Mouse (Mus musculus): ENCODE results near the gene Sept3.

Gene Sept3

DNA sequence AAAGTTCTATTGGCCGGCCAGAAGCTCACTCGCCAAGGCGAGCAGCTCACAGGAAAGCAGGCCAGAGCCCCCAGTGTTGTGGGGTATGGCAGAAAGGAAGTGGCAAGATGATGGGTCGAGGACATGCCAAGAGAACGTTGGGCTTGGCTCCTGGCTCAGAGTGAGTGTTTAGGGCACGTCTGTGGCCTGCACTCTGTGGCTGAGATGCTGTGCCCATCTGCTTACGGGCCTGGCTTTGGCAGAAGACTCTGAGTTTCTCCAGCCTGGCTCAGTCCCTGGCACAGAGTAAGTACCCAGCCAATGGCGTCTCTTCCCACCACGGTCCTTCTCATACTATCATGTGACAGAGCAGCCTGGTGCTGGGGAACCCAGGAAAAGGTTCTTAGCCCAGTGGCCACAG is 5.9 kb upstream of the Sept3 start:
- intact Hi-C loops (cut with DNase I): no loop called here

- intact Hi-C loops (cut with DNase I): no loop called here
Measured at GRCm38 (mm10) chr15:82271201-82271600, 3.5 kb upstream of the Sept3 start.

DNA sequence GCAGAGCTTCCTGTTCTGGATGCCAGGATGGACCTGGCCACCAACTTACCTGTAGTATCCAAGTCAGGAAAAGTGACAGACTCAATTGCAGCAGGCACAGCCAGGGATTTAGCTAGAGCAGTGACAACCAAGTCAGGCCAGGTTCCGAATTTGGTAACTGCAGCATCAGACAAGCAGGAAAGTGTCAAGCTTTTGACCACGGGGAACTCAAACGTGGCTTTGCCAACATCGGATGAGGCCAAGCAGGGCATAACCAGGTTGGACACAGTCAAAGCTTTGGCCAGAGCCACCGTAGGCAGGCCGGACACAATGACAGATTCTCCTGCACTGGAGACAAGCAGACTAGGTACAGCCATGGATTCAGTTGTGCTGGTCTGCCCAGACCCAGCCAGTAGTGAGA is 2.4 kb upstream of the Sept3 start:
- intact Hi-C loops (cut with DNase I): no loop called here

DNA sequence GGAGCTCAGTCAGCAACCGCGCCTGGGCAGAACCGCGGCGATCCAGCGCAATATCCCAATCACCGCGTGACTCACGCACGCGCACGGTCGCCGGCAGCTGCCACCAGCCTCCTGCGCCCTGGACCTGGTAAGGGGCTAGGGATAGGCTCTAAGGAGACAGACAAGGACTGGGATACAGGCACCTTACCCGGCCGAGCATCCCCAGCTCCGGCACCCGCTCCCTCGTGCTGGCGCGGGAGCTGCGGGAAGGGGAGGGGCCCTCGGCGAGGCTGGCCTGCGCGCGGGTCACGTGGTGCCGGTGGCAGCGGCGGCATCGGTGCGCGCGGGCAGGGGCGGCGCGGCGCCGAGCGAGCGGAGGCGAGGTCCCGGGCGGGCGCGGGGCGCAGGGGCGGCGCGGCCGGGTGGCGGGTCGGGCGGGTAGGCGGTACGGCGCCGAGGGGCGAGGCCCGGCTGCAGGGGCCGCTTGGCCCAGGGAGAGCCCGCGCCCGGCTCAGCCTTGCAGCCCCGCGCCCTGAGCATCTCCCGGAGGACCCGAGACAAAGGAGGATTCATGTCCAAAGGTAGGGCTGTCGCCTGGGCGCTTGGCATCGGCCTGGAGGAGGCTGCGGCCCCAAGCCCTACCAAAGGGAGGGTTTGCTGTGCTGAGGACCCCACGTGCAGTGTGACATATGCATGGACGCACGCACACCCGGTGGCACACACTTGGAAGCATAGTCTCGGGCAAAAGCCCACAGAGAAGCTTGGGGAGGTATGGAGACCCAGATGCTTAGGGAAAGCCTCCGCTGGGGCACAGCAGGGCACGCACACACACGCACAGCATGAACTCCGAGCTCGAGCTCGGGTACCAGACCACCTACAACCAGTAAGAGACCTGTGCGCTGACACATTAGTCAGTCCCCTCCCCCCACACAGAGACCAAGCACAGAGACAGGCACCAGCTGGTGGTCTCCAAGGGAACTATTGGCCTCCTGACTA is 521 bp downstream of the Sept3 start:
- intact Hi-C loops (cut with DNase I): no loop called here

DNA sequence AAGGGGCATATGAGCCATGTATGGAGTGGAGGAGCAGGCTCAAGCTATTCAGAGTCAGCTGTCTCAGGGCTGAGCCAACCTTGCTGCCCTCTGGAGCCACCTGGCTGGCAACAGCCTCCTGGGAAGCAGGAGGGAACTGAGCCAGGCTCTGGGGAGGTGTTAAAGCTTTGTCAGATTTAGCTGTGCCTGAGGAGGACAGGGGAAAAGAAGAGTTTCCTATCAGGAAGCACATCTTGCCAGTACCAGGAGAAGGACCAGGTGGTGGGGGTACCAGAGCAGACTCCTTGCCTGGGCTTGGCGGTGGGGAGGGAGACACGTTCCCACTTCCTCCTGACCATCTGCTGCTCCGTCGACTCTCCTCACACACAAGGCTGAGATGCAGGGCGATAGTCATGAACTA is 2.9 kb downstream of the Sept3 start:
- intact Hi-C loops (cut with DNase I): no loop called here

- intact Hi-C loops (cut with DNase I): no loop called here
Measured at GRCm38 (mm10) chr15:82280638-82281037, 5.9 kb downstream of the Sept3 start.

- intact Hi-C loops (cut with DNase I): no loop called here
Measured at GRCm38 (mm10) chr15:82286157-82286556, 11.5 kb downstream of the Sept3 start.

- intact Hi-C loops (cut with DNase I): no loop called here
Measured at GRCm38 (mm10) chr15:82290252-82290651, 15.6 kb downstream of the Sept3 start.

DNA sequence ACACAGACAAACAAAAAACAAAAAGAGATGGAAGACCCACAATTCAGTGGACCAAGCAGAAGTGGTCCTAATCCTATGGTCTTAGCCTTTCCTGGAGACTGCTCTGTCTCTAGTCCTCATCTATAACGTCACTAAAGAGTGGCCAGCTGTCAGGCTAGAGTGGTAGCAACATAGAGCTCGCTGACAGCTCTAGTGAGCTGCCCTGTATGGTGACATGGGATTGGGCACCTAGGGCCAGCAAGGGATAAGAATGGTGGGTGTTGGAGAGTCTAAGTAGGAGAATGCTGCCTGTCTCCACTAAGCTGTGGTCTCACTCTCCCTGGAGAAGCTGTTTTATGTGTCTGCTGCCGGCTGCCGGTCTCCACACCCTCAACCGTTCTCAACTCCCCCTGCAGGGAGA is 18.2 kb downstream of the Sept3 start:
- intact Hi-C loops (cut with DNase I): no loop called here

GRCm38 (mm10) chr15:82293271-82293711 is 18.6 kb downstream of the Sept3 start:
- intact Hi-C loops (cut with DNase I): no loop called here

DNA sequence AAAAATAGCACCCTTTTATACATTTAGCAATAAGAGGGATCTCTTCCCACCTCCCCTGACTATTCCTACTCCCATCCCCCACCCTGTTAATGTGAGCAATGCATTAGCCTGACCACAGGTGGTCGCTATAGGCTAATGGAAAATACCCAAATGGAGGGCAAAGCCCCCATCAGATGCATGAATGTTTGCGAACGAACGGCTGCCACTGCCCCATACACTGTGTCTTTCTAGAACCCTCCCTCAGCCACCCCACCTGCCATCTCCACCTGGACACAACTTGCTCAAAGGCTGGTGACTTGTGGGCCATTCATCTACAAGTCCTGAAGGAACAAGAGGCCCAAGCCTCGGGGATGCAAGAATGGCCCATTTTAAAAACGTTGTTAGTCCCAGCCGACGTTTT is 19.4 kb downstream of the Sept3 start:
- intact Hi-C loops (cut with DNase I): no loop called here

- intact Hi-C loops (cut with DNase I): no loop called here
Measured at GRCm38 (mm10) chr15:82298764-82299561, 24.3 kb downstream of the Sept3 start, which contains the start of gene Wbp2nl. Wbp2nl (plus strand) TSS chr15:82298954.

DNA sequence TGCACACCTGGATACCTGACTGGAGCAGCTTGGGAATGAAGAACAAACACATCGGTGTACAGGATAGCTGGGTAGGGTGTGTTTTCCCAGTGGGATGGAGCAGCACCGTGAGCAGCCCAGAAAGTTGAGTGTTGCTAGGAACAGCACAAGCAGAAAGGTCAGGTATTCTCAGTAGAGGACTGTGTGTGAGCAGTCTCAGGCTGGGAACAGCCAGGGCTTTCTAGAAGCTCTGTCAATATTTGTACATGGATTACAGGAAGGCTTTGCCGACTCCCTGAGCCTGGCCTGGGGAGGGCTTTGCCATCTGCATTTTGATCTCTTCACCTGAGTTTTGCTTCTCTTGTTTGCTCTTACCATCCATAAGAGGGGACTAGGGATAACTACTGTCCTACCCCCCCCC is 32.4 kb downstream of the Sept3 start:
- intact Hi-C loops (cut with DNase I): no loop called here

- intact Hi-C loops (cut with DNase I): no loop called here
Measured at GRCm38 (mm10) chr15:82308416-82308815, 33.7 kb downstream of the Sept3 start.

GRCm38 (mm10) chr15:82317839-82318238 is 43.1 kb downstream of the Sept3 start:
- intact Hi-C loops (cut with DNase I): loop anchor here (10.0 kb wide), 1 partner anchor 247 kb away; no protein-coding TSS in a partner anchor

GRCm38 (mm10) chr15:82319613-82320012 is 44.9 kb downstream of the Sept3 start:
- intact Hi-C loops (cut with DNase I): loop anchor here (10.0 kb wide), 1 partner anchor 245 kb away; no protein-coding TSS in a partner anchor

DNA sequence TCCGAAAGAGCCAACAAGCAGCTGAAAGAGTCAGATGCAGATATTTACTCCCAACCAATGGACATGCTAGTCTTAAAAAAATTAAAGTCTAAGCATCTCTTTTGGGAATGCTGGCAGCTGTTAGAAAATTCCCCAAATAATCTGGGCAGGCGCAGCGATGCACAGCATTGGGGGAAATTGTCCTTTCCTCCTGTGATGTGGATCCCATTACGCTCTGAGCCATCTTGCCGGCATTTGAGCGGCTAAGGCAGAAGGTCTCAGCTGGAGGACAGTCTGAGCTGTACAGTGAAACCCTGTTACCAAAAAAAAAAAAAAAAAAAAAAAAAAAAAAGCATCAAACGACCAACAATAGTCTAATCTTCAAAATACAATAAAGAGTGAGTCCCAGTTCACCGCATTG is 47.5 kb downstream of the Sept3 start:
- intact Hi-C loops (cut with DNase I): no loop called here

DNA sequence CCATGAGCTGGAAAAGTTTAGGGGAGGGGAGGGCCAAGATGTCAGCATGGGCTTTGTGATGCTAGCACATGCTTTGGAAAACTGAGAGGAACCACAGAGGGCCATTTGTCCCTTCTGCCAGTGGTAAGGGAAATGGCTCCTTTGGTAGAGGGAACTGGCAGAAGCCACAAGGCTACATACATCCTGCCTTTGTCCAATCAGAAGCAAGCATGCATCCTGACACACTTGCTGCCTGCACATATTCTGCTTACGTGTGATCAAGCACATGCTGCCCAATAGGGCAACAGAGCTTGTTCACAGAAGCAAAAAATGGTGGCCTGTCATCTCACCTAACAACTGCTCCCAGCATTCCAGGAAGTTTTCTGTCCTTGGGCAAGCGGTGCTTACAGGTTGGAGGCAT is 50.7 kb downstream of the Sept3 start:
- intact Hi-C loops (cut with DNase I): no loop called here

DNA sequence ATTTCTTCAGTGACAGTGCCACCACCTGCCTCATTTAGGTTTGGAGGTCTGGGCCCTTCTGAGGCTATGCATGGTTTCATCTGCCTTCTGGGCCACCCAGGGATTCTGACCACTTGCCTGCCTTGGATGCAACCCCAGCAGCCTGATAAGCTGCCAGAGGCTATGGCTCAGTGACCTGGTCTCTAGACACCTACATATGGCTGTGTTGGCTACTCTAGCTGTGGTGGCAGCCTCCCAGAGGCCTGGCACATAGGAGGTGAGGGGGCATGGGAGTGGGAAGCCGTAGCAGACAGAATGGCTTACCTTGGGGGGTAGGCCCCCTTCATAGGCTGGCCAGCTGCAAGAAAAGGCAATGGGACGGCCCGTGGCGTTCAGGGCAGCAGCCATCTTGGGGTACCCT is 60.5 kb downstream of the Sept3 start:
- intact Hi-C loops (cut with DNase I): no loop called here

GRCm38 (mm10) chr15:82336629-82337028 is 61.9 kb downstream of the Sept3 start:
- intact Hi-C loops (cut with DNase I): no loop called here

- intact Hi-C loops (cut with DNase I): no loop called here
Measured at GRCm38 (mm10) chr15:82337875-82338274, 63.2 kb downstream of the Sept3 start.

- intact Hi-C loops (cut with DNase I): no loop called here
Measured at GRCm38 (mm10) chr15:82338593-82339112, 64.0 kb downstream of the Sept3 start, which contains the start of the genes Naga, Pheta2 and Smdt1. Naga (minus strand) TSS chr15:82338925. Pheta2 (plus strand) TSS chr15:82338942. Smdt1 (plus strand) TSS chr15:82338959.

Data from adrenal gland (tissue).